Mouse (Mus musculus): ENCODE data around the gene Hist1h1b. TPM values are rescaled to one million over a fixed set of nuclear protein-coding genes. Genes with fewer than 3 reads are reported as not detected.
"Not testable (repeated sequence)": the region's sequence is repeated elsewhere in the genome, so short reads cannot be mapped to it uniquely, and the experiment has no call there.

Gene Hist1h1b
- polyA plus RNA-seq, 1 experiment from 2014 or later, result 41.4 TPM

GRCm38 (mm10) chr13:21745006-21745405 is 35.4 kb downstream of the Hist1h1b start:
- no peak overlapping the region for H3K4me3 ChIP-seq
- no peak for ATAC-seq (ENCODE audit: borderline replicate concordance, extremely low read depth, low FRiP score, low TSS enrichment)
- H3K36me3 ChIP-seq, result no peaks in the 10 kb centered on the region

GRCm38 (mm10) chr13:21734906-21735767 is 45.3 kb downstream of the Hist1h1b start, which contains the start of gene Hist1h4j:
Hist1h4j (plus strand) TSS chr13:21735064.
- peak; percentile 92 for ATAC-seq (ENCODE audit: borderline replicate concordance, extremely low read depth, low FRiP score, low TSS enrichment)

More at GRCm38 (mm10) chr13:21745006-21745405, 35.4 kb downstream of the Hist1h1b start:
- H3K4me2 ChIP-seq, result no peak overlapping the region
- 35% methylated on average over 1 of the region's 1 CpGs for WGBS
- H3K27ac ChIP-seq, result no peak overlapping the region
- no peaks in the 10 kb centered on the region for H3K9me3 ChIP-seq
- H3K27me3 ChIP-seq, result no peaks in the 10 kb centered on the region
- no peak overlapping the region for H3K9ac ChIP-seq
- H3K4me1 ChIP-seq, result peaks cover 13% of the 10 kb centered on the region

GRCm38 (mm10) chr13:21734010-21734905 is 46.2 kb downstream of the Hist1h1b start:
- H3K9ac ChIP-seq, result peak overlapping the region; percentile 57
- H3K27ac ChIP-seq, result peak overlapping the region; percentile 98
- no peaks in the 10 kb centered on the region for H3K36me3 ChIP-seq
- H3K9me3 ChIP-seq, result no peaks in the 10 kb centered on the region
- ATAC-seq (ENCODE audit: borderline replicate concordance, extremely low read depth, low FRiP score, low TSS enrichment), result peak; percentile 82
- H3K4me1 ChIP-seq, result peaks cover 9% of the 10 kb centered on the region; the same call in 1 of the 2 replicates
- under 1% methylated on average over 21 of the region's 21 CpGs for WGBS
- no peaks in the 10 kb centered on the region for H3K27me3 ChIP-seq
- peak overlapping the region; percentile 50 for H3K4me3 ChIP-seq
- peak overlapping the region; percentile 67 for H3K4me2 ChIP-seq

More at GRCm38 (mm10) chr13:21734906-21735767, 45.3 kb downstream of the Hist1h1b start, which contains the start of gene Hist1h4j:
- not testable (repeated sequence) for H3K4me1 ChIP-seq, H3K27me3 ChIP-seq, H3K36me3 ChIP-seq, H3K9me3 ChIP-seq
- peak within 1 kb of the TSS; percentile 50 for H3K4me3 ChIP-seq
- under 1% methylated on average over 50 of the region's 56 CpGs for WGBS
- peak within 1 kb of the TSS; percentile 57 for H3K9ac ChIP-seq
- H3K27ac ChIP-seq, result peak within 1 kb of the TSS; percentile 98
- H3K4me2 ChIP-seq, result peak within 1 kb of the TSS; percentile 67

GRCm38 (mm10) chr13:21733466-21733865 is 47.0 kb downstream of the Hist1h1b start:
- no peaks in the 10 kb centered on the region for H3K27me3 ChIP-seq
- 72% methylated on average over 5 of the region's 5 CpGs for WGBS
- no peak overlapping the region for H3K9ac ChIP-seq
- peaks cover 9% of the 10 kb centered on the region; the same call in 1 of the 2 replicates for H3K4me1 ChIP-seq
- no peak for ATAC-seq (ENCODE audit: borderline replicate concordance, extremely low read depth, low FRiP score, low TSS enrichment)
- H3K36me3 ChIP-seq, result no peaks in the 10 kb centered on the region
- no peaks in the 10 kb centered on the region for H3K9me3 ChIP-seq
- H3K27ac ChIP-seq, result peak overlapping the region; percentile 98
- H3K4me2 ChIP-seq, result no peak overlapping the region
- no peak overlapping the region for H3K4me3 ChIP-seq

Small RNAs within 50 kb of the gene (microRNA-seq; reads per million reads assigned to microRNA genes)
- gene Gm19658 (not detected), gene Gm44346 (not detected), gene Gm44454 (0.56 reads per million)

Other genes with a start within 250 kb of the Hist1h1b start
- 5.5 and 6.8 TPM in 2 replicates for gene Zkscan8, start 249.5 kb downstream of the Hist1h1b start, polyA plus RNA-seq (2015; fragmentation: Nextera tagmentation; extraction: Ambion mirVana)
- 0.10 and 0.26 TPM in 2 replicates for gene Olfr1366, start 237.8 kb downstream of the Hist1h1b start, polyA plus RNA-seq (2015; fragmentation: Nextera tagmentation; extraction: Ambion mirVana)
- 0.04 TPM in 1 of 2 replicates, not detected in the other for gene Olfr1535, start 220.7 kb downstream of the Hist1h1b start, polyA plus RNA-seq (2015; fragmentation: Nextera tagmentation; extraction: Ambion mirVana)
- not detected in 2 replicates for gene Olfr1364, start 198.9 kb downstream of the Hist1h1b start, polyA plus RNA-seq (2015; fragmentation: Nextera tagmentation; extraction: Ambion mirVana)
- not detected in 2 replicates for gene Olfr1362, start 166.6 kb downstream of the Hist1h1b start, polyA plus RNA-seq (2015; fragmentation: Nextera tagmentation; extraction: Ambion mirVana)
- gene Olfr11, start 138.1 kb downstream of the Hist1h1b start, polyA plus RNA-seq (2015; fragmentation: Nextera tagmentation; extraction: Ambion mirVana), result not detected in 2 replicates
- not detected in 2 replicates for gene Olfr1361, start 117.2 kb downstream of the Hist1h1b start, polyA plus RNA-seq (2015; fragmentation: Nextera tagmentation; extraction: Ambion mirVana)
- not detected in 2 replicates for gene Olfr1360, start 103.2 kb downstream of the Hist1h1b start, polyA plus RNA-seq (2015; fragmentation: Nextera tagmentation; extraction: Ambion mirVana)
- gene Olfr1359, start 82.5 kb downstream of the Hist1h1b start, polyA plus RNA-seq (2015; fragmentation: Nextera tagmentation; extraction: Ambion mirVana), result not detected in 2 replicates
- 2.0 and 3.0 TPM in 2 replicates for gene Hist1h2bl, start 64.5 kb downstream of the Hist1h1b start, polyA plus RNA-seq (2015; fragmentation: Nextera tagmentation; extraction: Ambion mirVana)
- gene Hist1h2ai, start 64.2 kb downstream of the Hist1h1b start, polyA plus RNA-seq (2015; fragmentation: Nextera tagmentation; extraction: Ambion mirVana), result 25.5 and 29.4 TPM in 2 replicates
- gene Hist1h3h, start 63.0 kb downstream of the Hist1h1b start, polyA plus RNA-seq (2015; fragmentation: Nextera tagmentation; extraction: Ambion mirVana), result 11.8 and 14.4 TPM in 2 replicates
- gene Hist1h2bm, start 58.6 kb downstream of the Hist1h1b start, polyA plus RNA-seq (2015; fragmentation: Nextera tagmentation; extraction: Ambion mirVana), result 4.5 and 5.5 TPM in 2 replicates
- gene Hist1h4j, start 45.6 kb downstream of the Hist1h1b start, polyA plus RNA-seq (2015; fragmentation: Nextera tagmentation; extraction: Ambion mirVana), result 1.8 and 3.1 TPM in 2 replicates
- gene Hist1h4k, start 30.1 kb downstream of the Hist1h1b start, polyA plus RNA-seq (2015; fragmentation: Nextera tagmentation; extraction: Ambion mirVana), result 3.1 and 6.3 TPM in 2 replicates
- 43.1 and 47.1 TPM in 2 replicates for gene Hist1h2ak, start 26.8 kb downstream of the Hist1h1b start, polyA plus RNA-seq (2015; fragmentation: Nextera tagmentation; extraction: Ambion mirVana)
- 5.5 and 6.1 TPM in 2 replicates for gene Hist1h2bn, start 26.5 kb downstream of the Hist1h1b start, polyA plus RNA-seq (2015; fragmentation: Nextera tagmentation; extraction: Ambion mirVana)
- 137 and 172 TPM in 2 replicates for gene Hist1h3i, start 2.7 kb upstream of the Hist1h1b start, polyA plus RNA-seq (2015; fragmentation: Nextera tagmentation; extraction: Ambion mirVana)
- 10.7 and 22.4 TPM in 2 replicates for gene Hist1h2an, start 6.6 kb upstream of the Hist1h1b start, polyA plus RNA-seq (2015; fragmentation: Nextera tagmentation; extraction: Ambion mirVana)
- gene Hist1h2bp, start 6.8 kb upstream of the Hist1h1b start, polyA plus RNA-seq (2015; fragmentation: Nextera tagmentation; extraction: Ambion mirVana), result 2.1 and 3.1 TPM in 2 replicates
- 23.1 and 31.1 TPM in 2 replicates for gene Hist1h2bq, start 29.6 kb upstream of the Hist1h1b start, polyA plus RNA-seq (2015; fragmentation: Nextera tagmentation; extraction: Ambion mirVana)
- 1.7 TPM in 1 of 2 replicates, not detected in the other for gene Hist1h2ao, start 29.8 kb upstream of the Hist1h1b start, polyA plus RNA-seq (2015; fragmentation: Nextera tagmentation; extraction: Ambion mirVana)
- not detected in 2 replicates for gene Hist1h4m, start 31.1 kb upstream of the Hist1h1b start, polyA plus RNA-seq (2015; fragmentation: Nextera tagmentation; extraction: Ambion mirVana)
- 19.5 and 22.5 TPM in 2 replicates for gene Hist1h4n, start 51.6 kb upstream of the Hist1h1b start, polyA plus RNA-seq (2015; fragmentation: Nextera tagmentation; extraction: Ambion mirVana)
- 3,976 and 4,351 TPM in 2 replicates for gene Hist1h2ap, start 52.9 kb upstream of the Hist1h1b start, polyA plus RNA-seq (2015; fragmentation: Nextera tagmentation; extraction: Ambion mirVana)
- 26.7 and 30.8 TPM in 2 replicates for gene Hist1h2br, start 53.1 kb upstream of the Hist1h1b start, polyA plus RNA-seq (2015; fragmentation: Nextera tagmentation; extraction: Ambion mirVana)
- 11.6 and 13.3 TPM in 2 replicates for gene Zfp184, start 164.5 kb upstream of the Hist1h1b start, polyA plus RNA-seq (2015; fragmentation: Nextera tagmentation; extraction: Ambion mirVana)
- gene Pom121l2, start 200.6 kb upstream of the Hist1h1b start, polyA plus RNA-seq (2015; fragmentation: Nextera tagmentation; extraction: Ambion mirVana), result 0.09 and 0.32 TPM in 2 replicates
- gene Prss16, start 229.1 kb upstream of the Hist1h1b start, polyA plus RNA-seq (2015; fragmentation: Nextera tagmentation; extraction: Ambion mirVana), result 11.2 and 36.4 TPM in 2 replicates

Data from lung, embryonic 15.5 days (tissue).